Mouse (Mus musculus) ES-Bruce4 (cell line): Measurements from ENCODE around the gene Olfr543. TPM values are rescaled to one million over a fixed set of nuclear protein-coding genes. Genes with fewer than 3 reads are reported as not detected.

ENCODE experiments used
- H3K27ac ChIP-seq: 2 replicates; pipeline ENCODE4 v1.5.1; 2012; ENCODE audit warnings: low read length, inconsistent platforms; ENCODE audit not compliant: insufficient read depth
- H3K27me3 ChIP-seq: 2 replicates; pipeline ENCODE4 v1.6.1; 2012; ENCODE audit warnings: mild to moderate bottlenecking, low read length, inconsistent platforms; ENCODE audit not compliant: control insufficient read depth, poor library complexity, insufficient read depth, severe bottlenecking
- H3K36me3 ChIP-seq: 2 replicates; pipeline ENCODE4 v1.6.1; 2012; ENCODE audit warnings: inconsistent platforms, mild to moderate bottlenecking, low read length, moderate library complexity; ENCODE audit not compliant: control insufficient read depth, poor library complexity, insufficient read depth, severe bottlenecking
- H3K4me1 ChIP-seq: one replicate; pipeline ENCODE4 v1.8.1; 2011; ENCODE audit warnings: low read length; ENCODE audit not compliant: control insufficient read depth, insufficient read depth
- H3K4me3 ChIP-seq: 2 replicates; pipeline ENCODE4 v1.5.1; 2011; ENCODE audit warnings: low read depth, mild to moderate bottlenecking, low read length
- H3K9ac ChIP-seq: 2 replicates; pipeline ENCODE4 v1.6.1; 2012; ENCODE audit warnings: low read depth, mild to moderate bottlenecking, inconsistent platforms; ENCODE audit not compliant: poor library complexity, severe bottlenecking
- H3K9me3 ChIP-seq: replicated peaks from 2 replicates; pipeline ENCODE4 v1.6.1; 2012; ENCODE audit warnings: mild to moderate bottlenecking, low read length, inconsistent platforms; ENCODE audit not compliant: control insufficient read depth, poor library complexity, insufficient read depth, severe bottlenecking
- CTCF ChIP-seq: IDR thresholded peaks from one replicate; pipeline ENCODE4 v1.8.1; 2011; ENCODE audit warnings: low read depth, low read length
- EP300 ChIP-seq: IDR thresholded peaks from 2 replicates; pipeline ENCODE4 v1.6.1; 2011; ENCODE audit warnings: low read depth, low read length; ENCODE audit not compliant: insufficient read depth
- POLR2A ChIP-seq: IDR thresholded peaks from one replicate; pipeline ENCODE4 v1.8.1; 2011; ENCODE audit warnings: low read length; ENCODE audit not compliant: insufficient read depth
- polyA plus RNA-seq: library from polyadenylated mRNA; stranded (reverse); fragments of >200 nt; gene quantifications from 2 replicates; pipeline ENCODE4 v1.2.4, GENCODE M21; 2011; ENCODE audit warnings: low read depth; ENCODE audit not compliant: missing spikeins, insufficient read depth, insufficient read length

The Olfr543 gene
- polyA plus RNA-seq, 1 experiment: not detected

DNA sequence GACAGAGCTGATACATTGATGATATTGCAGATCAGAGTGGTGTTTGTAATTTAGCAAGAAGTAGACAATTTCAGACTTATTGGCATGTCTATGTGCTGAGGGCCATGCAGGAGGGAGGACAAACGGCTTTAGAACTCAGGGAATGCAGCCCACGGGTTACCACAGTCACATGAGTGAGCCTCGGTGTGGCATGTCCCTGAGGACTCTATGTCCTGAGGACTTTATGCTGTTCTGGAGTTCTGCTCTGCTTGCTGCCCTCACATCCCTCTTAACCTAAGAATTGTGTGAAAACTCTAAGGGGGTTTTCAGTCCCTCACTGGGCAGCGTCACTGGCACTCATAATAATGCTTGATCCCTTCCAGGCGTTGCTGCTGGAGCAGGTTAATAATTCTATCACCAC, 8.8 kb downstream of the Olfr543 start:
- TF ChIP-seq POLR2A (no peak), CTCF (no peak), EP300 (no peak)
- Histone ChIP-seq H3K9me3 (no peaks in the 10 kb centered on the region), H3K36me3 (peaks cover 15% of the 10 kb centered on the region), H3K27me3 (no peaks in the 10 kb centered on the region), H3K4me1 (peaks cover 2% of the 10 kb centered on the region), H3K4me3 (no peak overlapping the region), H3K27ac (no peak overlapping the region), H3K9ac (no peak overlapping the region)

DNA sequence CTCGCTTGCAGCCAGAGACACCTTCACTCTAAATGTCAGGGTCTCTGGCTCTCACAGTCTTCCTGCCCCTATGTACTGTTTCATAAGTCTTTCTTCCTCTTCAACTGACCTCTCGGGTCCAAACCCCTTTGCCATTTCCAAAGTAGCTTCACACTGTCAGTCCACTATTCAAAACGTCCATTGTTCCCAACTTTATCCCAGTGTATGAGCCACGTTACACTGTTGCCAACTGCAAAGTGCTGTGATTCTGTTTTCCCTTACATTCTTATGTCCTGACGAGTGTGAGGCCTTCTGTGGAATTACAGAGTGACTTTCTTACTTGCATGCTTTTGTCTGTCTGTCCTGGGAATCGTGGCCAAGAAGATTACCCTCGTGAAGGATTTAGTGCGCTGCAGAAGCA, 13.9 kb downstream of the Olfr543 start:
- H3K9ac ChIP-seq: no peak overlapping the region
- H3K4me3 ChIP-seq: no peak overlapping the region
- peaks cover 58% of the 10 kb centered on the region for H3K36me3 ChIP-seq
- H3K9me3 ChIP-seq: no peaks in the 10 kb centered on the region
- TF ChIP-seq EP300 (no peak), POLR2A (no peak), CTCF (no peak)
- H3K27ac ChIP-seq: no peak overlapping the region
- no peaks in the 10 kb centered on the region for H3K27me3 ChIP-seq
- H3K4me1 ChIP-seq: peaks cover 2% of the 10 kb centered on the region

DNA sequence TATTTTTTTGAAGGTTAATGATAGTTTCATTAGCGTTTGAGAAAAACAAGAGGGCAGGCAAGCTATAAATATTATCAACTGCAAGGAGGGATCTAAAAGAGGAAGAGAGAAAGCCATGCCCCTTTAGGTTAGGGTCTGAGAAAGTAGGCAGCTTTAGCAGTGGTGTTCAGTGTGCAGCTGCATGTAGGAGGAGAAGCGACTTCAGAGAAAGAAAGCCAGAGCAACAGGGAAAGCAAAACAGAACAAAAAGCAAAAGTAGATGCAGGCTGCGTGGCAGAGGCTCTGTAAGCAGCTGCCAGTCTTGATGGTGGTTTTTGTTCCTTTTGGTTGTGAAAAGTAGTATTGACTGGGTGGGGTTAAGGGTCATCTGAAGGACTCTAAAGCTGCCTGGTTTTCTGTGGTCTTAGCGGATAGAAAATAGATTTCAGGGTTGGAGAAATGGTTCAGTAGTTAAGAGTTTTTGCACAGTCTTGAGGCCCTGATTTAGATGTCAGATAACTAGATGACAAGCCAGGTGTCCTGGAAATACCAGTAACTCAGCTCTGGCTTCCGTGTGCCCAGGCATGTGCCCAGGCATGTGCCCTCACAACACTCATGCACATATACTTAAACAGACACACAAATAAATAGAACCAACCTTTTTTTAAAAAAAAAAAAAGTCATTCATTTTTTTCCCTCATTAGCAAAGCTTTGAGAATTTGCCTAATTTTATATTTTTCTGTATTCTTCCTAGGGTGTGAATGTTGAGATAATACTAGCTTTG, 22.7 kb downstream of the Olfr543 start:
- H3K4me3 ChIP-seq: no peak overlapping the region
- H3K27ac ChIP-seq: peak overlapping the region; percentile 71
- TF ChIP-seq POLR2A (no peak), CTCF (no peak), EP300 (no peak)
- no peaks in the 10 kb centered on the region for H3K27me3 ChIP-seq
- H3K36me3 ChIP-seq: peaks cover 67% of the 10 kb centered on the region
- no peaks in the 10 kb centered on the region for H3K4me1 ChIP-seq
- H3K9me3 ChIP-seq: no peaks in the 10 kb centered on the region
- no peak overlapping the region for H3K9ac ChIP-seq

DNA sequence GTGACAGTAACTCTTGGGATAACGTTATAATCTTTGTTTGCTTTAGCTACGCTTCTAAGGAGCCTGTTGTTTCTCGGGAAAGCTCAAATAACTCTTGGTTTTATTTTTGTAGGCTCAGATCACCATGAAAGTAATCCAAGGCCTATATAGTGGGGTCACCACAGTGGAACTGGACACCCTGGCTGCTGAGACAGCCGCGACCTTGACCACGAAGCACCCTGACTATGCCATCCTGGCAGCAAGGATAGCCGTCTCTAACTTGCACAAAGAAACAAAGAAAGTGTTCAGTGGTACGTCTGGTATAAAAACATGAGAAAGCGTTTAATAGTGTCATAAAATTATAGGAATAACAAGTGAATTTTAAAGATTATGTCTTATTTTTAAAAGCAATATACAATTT, 35.0 kb downstream of the Olfr543 start:
- Histone ChIP-seq H3K9ac (no peak overlapping the region), H3K4me3 (no peak overlapping the region), H3K27me3 (no peaks in the 10 kb centered on the region), H3K4me1 (no peaks in the 10 kb centered on the region), H3K36me3 (peaks cover 56% of the 10 kb centered on the region), H3K27ac (no peak overlapping the region), H3K9me3 (no peaks in the 10 kb centered on the region)
- TF ChIP-seq CTCF (no peak), EP300 (no peak), POLR2A (no peak)

DNA sequence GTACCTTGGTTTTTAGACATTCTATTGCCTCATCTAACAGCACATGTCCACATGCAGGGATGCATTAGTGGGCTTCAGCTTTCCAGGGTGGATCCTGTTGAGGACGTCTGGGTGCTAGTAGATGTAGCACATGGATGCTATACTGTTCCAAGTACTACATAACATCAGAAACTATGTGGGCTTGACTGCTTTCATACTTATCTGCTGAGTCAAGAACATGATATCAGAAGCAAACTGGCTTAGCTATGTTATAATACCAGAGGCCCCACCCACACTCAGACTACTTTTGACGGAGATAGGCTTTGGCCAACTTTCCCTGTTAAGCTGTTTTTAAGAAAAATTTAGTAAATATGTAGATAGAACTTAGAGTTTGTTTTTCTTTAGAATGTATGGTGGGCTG, 37.2 kb downstream of the Olfr543 start:
- H3K27ac ChIP-seq: no peak overlapping the region
- H3K4me1 ChIP-seq: no peaks in the 10 kb centered on the region
- no peaks in the 10 kb centered on the region for H3K27me3 ChIP-seq
- no peaks in the 10 kb centered on the region for H3K9me3 ChIP-seq
- TF ChIP-seq CTCF (no peak), EP300 (no peak), POLR2A (no peak)
- H3K36me3 ChIP-seq: peaks cover 41% of the 10 kb centered on the region
- H3K4me3 ChIP-seq: no peak overlapping the region
- no peak overlapping the region for H3K9ac ChIP-seq

DNA sequence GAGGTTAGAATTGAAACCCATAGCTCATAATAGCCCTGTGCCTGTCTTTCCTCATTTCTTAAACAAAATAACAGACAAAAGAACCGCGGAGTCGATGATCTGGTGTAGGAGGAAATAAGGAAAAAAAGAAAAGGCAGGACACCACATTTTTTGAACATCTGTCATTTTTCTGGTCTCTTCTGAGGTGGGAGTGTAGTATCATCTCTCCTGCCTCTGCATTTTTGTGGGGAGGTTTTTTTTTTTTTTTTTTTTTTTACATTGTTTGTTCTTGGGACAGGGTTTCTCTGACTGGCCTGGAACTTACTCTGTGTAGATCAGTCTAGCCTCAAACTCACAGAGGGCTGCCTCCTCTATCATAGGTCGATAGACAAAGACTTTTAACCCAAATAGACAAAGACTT, 39.0 kb downstream of the Olfr543 start:
- TF ChIP-seq EP300 (no peak), CTCF (no peak), POLR2A (no peak)
- H3K36me3 ChIP-seq: peaks cover 27% of the 10 kb centered on the region

More for the DNA sequence above, 39.0 kb downstream of the Olfr543 start:
- Histone ChIP-seq H3K27ac (no peak overlapping the region), H3K27me3 (no peaks in the 10 kb centered on the region), H3K4me3 (peak overlapping the region; percentile 90), H3K4me1 (no peaks in the 10 kb centered on the region), H3K9ac (peak overlapping the region; percentile 87), H3K9me3 (no peaks in the 10 kb centered on the region)
